Mouse (Mus musculus) embryonic stem cell, embryonic (primary cell): ENCODE data around the gene Pak2.

ENCODE experiments used
- CTCF ChIA-PET, 4 experiments: fragments of 300-600 bp in 2 of 4; fragments of 350-600 bp in 2 of 4; sonication (Branson Sonifier 250); formaldehyde crosslinking; loops; one replicate each; lab custom pipeline; 2022; ENCODE audit warnings: inconsistent platforms in 2 of 4; lab: Charles Lee
- POLR2A ChIA-PET, 4 experiments: fragments of 300-600 bp in 2 of 4; fragments of 350-600 bp in 2 of 4; sonication (Branson Sonifier 250); formaldehyde crosslinking; loops; one replicate each; lab custom pipeline; 2022; ENCODE audit warnings: antibody characterized with exemption in 4 of 4, inconsistent platforms in 1 of 4; lab: Charles Lee

The Pak2 gene

GRCm38 (mm10) chr16:32078991-32079511 is at the start of gene Pak2:
Pak2 (minus strand) TSS chr16:32079342.
- CTCF ChIA-PET: no interaction called here

GRCm38 (mm10) chr16:32127046-32127445 is 47.9 kb upstream of the Pak2 start:
- ChIA-PET CTCF (interaction anchor here in 2 of 4 experiments (0.6 to 1.1 kb wide), 2 partner anchors 9 to 48 kb away, joined by 3 to 4 read pairs; no protein-coding TSS in a partner anchor), POLR2A (interaction anchor here in 2 of 4 experiments (1.2 to 8.3 kb wide), 7 partner anchors 9 to 176 kb away, joined by 4 to 103 read pairs (median 8); partner anchors contain the start of gene Nrros (in 2 of the 2))

More at GRCm38 (mm10) chr16:32078991-32079511, at the start of gene Pak2:
- POLR2A ChIA-PET: interaction anchor here in 3 of 4 experiments (0.6 to 3.4 kb wide), 34 partner anchors 8 to 626 kb away, joined by 3 to 26 read pairs (median 5); partner anchors contain the start of genes Senp5 (in 2 of the 3), Cep19 (in 1 of the 3) and Pigx (in 1 of the 3)

- CTCF ChIA-PET: interaction anchor here (0.5 to 1.3 kb wide), 11 partner anchors 8 to 562 kb away, joined by 3 to 7 read pairs (median 4); partner anchors contain the start of gene Pcyt1a (in 1 of the 4)
- POLR2A ChIA-PET: interaction anchor here in 3 of 4 experiments (0.5 to 8.3 kb wide), 44 partner anchors 8 to 532 kb away, joined by 3 to 103 read pairs (median 4); partner anchors contain the start of genes Nrros (in 2 of the 3), Fbxo45 (in 1 of the 3), Senp5 (in 1 of the 3) and Wdr53 (in 1 of the 3)
Measured at GRCm38 (mm10) chr16:32125364-32125763, 46.2 kb upstream of the Pak2 start.

GRCm38 (mm10) chr16:32124444-32125335 is 45.5 kb upstream of the Pak2 start:
- ChIA-PET CTCF (interaction anchor here (0.5 to 1.7 kb wide), 11 partner anchors 7 to 563 kb away, joined by 3 to 7 read pairs (median 4); partner anchors contain the start of gene Pcyt1a (in 1 of the 4)), POLR2A (interaction anchor here in 3 of 4 experiments (0.5 to 8.3 kb wide), 50 partner anchors 8 to 533 kb away, joined by 3 to 103 read pairs (median 4); partner anchors contain the start of genes Nrros (in 2 of the 3), Fbxo45 (in 1 of the 3), Senp5 (in 1 of the 3) and Wdr53 (in 1 of the 3))

GRCm38 (mm10) chr16:32124020-32124419 is 44.9 kb upstream of the Pak2 start:
- ChIA-PET CTCF (interaction anchor here in 2 of 4 experiments (0.8 to 1.7 kb wide), 4 partner anchors 9 to 78 kb away, joined by 3 to 5 read pairs (median 3); no protein-coding TSS in a partner anchor), POLR2A (interaction anchor here in 3 of 4 experiments (0.5 to 8.3 kb wide), 21 partner anchors 9 to 1249 kb away, joined by 3 to 103 read pairs (median 4); partner anchors contain the start of genes Fbxo45 (in 1 of the 3), Nrros (in 1 of the 3), Senp5 (in 1 of the 3) and Wdr53 (in 1 of the 3))

GRCm38 (mm10) chr16:32120454-32120853 is 41.3 kb upstream of the Pak2 start:
- POLR2A ChIA-PET: interaction anchor here in 2 of 4 experiments (0.6 to 0.8 kb wide), 2 partner anchors 12 to 585 kb away, joined by 3 read pairs; no protein-coding TSS in a partner anchor
- CTCF ChIA-PET: interaction anchor here in 1 of 4 experiments (0.6 kb wide), 1 partner anchor 412 kb away, joined by 3 read pairs; no protein-coding TSS in a partner anchor

- ChIA-PET POLR2A (interaction anchor here in 3 of 4 experiments (0.5 to 6.5 kb wide), 12 partner anchors 9 to 400 kb away, joined by 3 to 103 read pairs (median 3); partner anchors contain the start of gene Senp5 (in 1 of the 3)), CTCF (interaction anchor here in 3 of 4 experiments (1.0 to 1.6 kb wide), 9 partner anchors 9 to 383 kb away, joined by 3 to 7 read pairs (median 4); no protein-coding TSS in a partner anchor)
Measured at GRCm38 (mm10) chr16:32116186-32116585, 37.0 kb upstream of the Pak2 start.

GRCm38 (mm10) chr16:32115781-32116180 is 36.6 kb upstream of the Pak2 start:
- CTCF ChIA-PET: interaction anchor here in 3 of 4 experiments (1.0 to 1.6 kb wide), 9 partner anchors 10 to 384 kb away, joined by 3 to 7 read pairs (median 4); no protein-coding TSS in a partner anchor
- POLR2A ChIA-PET: interaction anchor here in 3 of 4 experiments (0.8 to 6.5 kb wide), 10 partner anchors 10 to 400 kb away, joined by 3 to 103 read pairs (median 3); partner anchors contain the start of gene Senp5 (in 1 of the 3)

- CTCF ChIA-PET: interaction anchor here (0.7 to 1.8 kb wide), 5 partner anchors 9 to 606 kb away, joined by 4 to 10 read pairs (median 7); no protein-coding TSS in a partner anchor
- POLR2A ChIA-PET: interaction anchor here in 3 of 4 experiments (1.0 to 6.5 kb wide), 7 partner anchors 11 to 112 kb away, joined by 3 to 103 read pairs (median 5); no protein-coding TSS in a partner anchor
Measured at GRCm38 (mm10) chr16:32114968-32115695, 36.0 kb upstream of the Pak2 start.

GRCm38 (mm10) chr16:32114406-32114805 is 35.3 kb upstream of the Pak2 start:
- ChIA-PET POLR2A (interaction anchor here (0.6 to 6.5 kb wide), 28 partner anchors 9 to 556 kb away, joined by 3 to 103 read pairs (median 4); partner anchors contain the start of genes Cep19 (in 2 of the 4), Pak2 (in 2 of the 4), Pigx (in 2 of the 4) and Fbxo45 (in 1 of the 4)), CTCF (interaction anchor here in 3 of 4 experiments (0.5 to 1.9 kb wide), 8 partner anchors 10 to 707 kb away, joined by 3 to 10 read pairs (median 5); no protein-coding TSS in a partner anchor)

- CTCF ChIA-PET: interaction anchor here in 3 of 4 experiments (0.5 to 1.9 kb wide), 11 partner anchors 12 to 708 kb away, joined by 3 to 10 read pairs (median 5); no protein-coding TSS in a partner anchor
- POLR2A ChIA-PET: interaction anchor here (0.6 to 6.5 kb wide), 41 partner anchors 10 to 823 kb away, joined by 3 to 103 read pairs (median 4); partner anchors contain the start of genes Cep19 (in 2 of the 4), Pak2 (in 2 of the 4), Pigx (in 2 of the 4) and Fbxo45 (in 1 of the 4)
Measured at GRCm38 (mm10) chr16:32113541-32114218, 34.5 kb upstream of the Pak2 start.

GRCm38 (mm10) chr16:32110951-32111699 is 32.0 kb upstream of the Pak2 start:
- ChIA-PET CTCF (interaction anchor here (0.5 to 2.5 kb wide), 16 partner anchors 11 to 989 kb away, joined by 3 to 16 read pairs (median 4); partner anchors contain the start of genes Cep19 (in 1 of the 4) and Pigx (in 1 of the 4)), POLR2A (interaction anchor here in 3 of 4 experiments (0.6 to 6.5 kb wide), 13 partner anchors 11 to 796 kb away, joined by 3 to 103 read pairs (median 5); partner anchors contain the start of genes Cep19 (in 3 of the 3), Pigx (in 3 of the 3), Fbxo45 (in 1 of the 3) and Wdr53 (in 1 of the 3))

- CTCF ChIA-PET: interaction anchor here in 2 of 4 experiments (0.5 to 1.7 kb wide), 7 partner anchors 9 to 165 kb away, joined by 4 to 8 read pairs (median 4); partner anchors contain the start of genes Cep19 (in 1 of the 2) and Pigx (in 1 of the 2)
- POLR2A ChIA-PET: interaction anchor here in 2 of 4 experiments (0.6 to 1.4 kb wide), 4 partner anchors 9 to 165 kb away, joined by 3 to 5 read pairs (median 4); partner anchors contain the start of genes Cep19 (in 1 of the 2), Pigx (in 1 of the 2) and Senp5 (in 1 of the 2)
Measured at GRCm38 (mm10) chr16:32108578-32108977, 29.4 kb upstream of the Pak2 start.

GRCm38 (mm10) chr16:32108170-32108569 is 29.0 kb upstream of the Pak2 start:
- ChIA-PET CTCF (interaction anchor here in 2 of 4 experiments (0.7 to 1.7 kb wide), 5 partner anchors 8 to 164 kb away, joined by 4 to 8 read pairs (median 4); partner anchors contain the start of genes Cep19 (in 1 of the 2) and Pigx (in 1 of the 2)), POLR2A (interaction anchor here in 2 of 4 experiments (0.6 to 1.6 kb wide), 5 partner anchors 9 to 165 kb away, joined by 3 to 8 read pairs (median 4); partner anchors contain the start of genes Cep19 (in 1 of the 2), Pigx (in 1 of the 2) and Senp5 (in 1 of the 2))
